Mouse (Mus musculus) MEL (cell line): ENCODE data around the gene Fbxw4. TPM values are rescaled to one million over a fixed set of nuclear protein-coding genes. Genes with fewer than 3 reads are reported as not detected.
A peak's percentile ranks its signal among the peaks of the same experiment; 100 is the strongest.

Experiments
- DNase-seq: peaks from one replicate; pipeline ENCODE4 v3.0.0; 2011; ENCODE audit warnings: low read depth, low spot score
- H3K27ac ChIP-seq: 2 replicates; pipeline ENCODE4 v1.5.1; 2012; ENCODE audit warnings: low read depth, mild to moderate bottlenecking, control low read depth, low read length, moderate library complexity; ENCODE audit not compliant: control insufficient read depth
- H3K27me3 ChIP-seq, 2 experiments: fragments of 150-350 bp in 1 of 2; sonication (generic) in 1 of 2; 2 replicates each; pipeline ENCODE4 v1.6.1; 2012; ENCODE audit warnings: low read length in 2 of 2, mild to moderate bottlenecking in 2 of 2, improper control_type of control experiment in 1 of 2, moderate library complexity in 1 of 2; ENCODE audit not compliant: insufficient read depth in 2 of 2, control insufficient read depth in 1 of 2
- H3K36me3 ChIP-seq, 2 experiments: 2 replicates each; pipeline ENCODE4 v1.6.1; 2012 to 2014; ENCODE audit warnings: low read length in 2 of 2, improper control_type of control experiment in 1 of 2, inconsistent platforms in 1 of 2, mild to moderate bottlenecking in 1 of 2; ENCODE audit not compliant: insufficient read depth in 2 of 2, control insufficient read depth in 1 of 2
- H3K4me1 ChIP-seq, 2 experiments: fragments of 150-350 bp in 1 of 2; sonication (generic) in 1 of 2; 2 replicates each; pipeline ENCODE4 v1.6.1; 2012; ENCODE audit warnings: low read length in 2 of 2, improper control_type of control experiment in 1 of 2, mild to moderate bottlenecking in 1 of 2; ENCODE audit not compliant: insufficient read depth in 2 of 2, control insufficient read depth in 1 of 2
- H3K4me3 ChIP-seq, 2 experiments: fragments of 150-350 bp in 1 of 2; sonication (generic) in 1 of 2; 2 replicates each; pipeline ENCODE4 v1.5.1; 2012; ENCODE audit warnings: low read depth in 2 of 2, low read length in 2 of 2, mild to moderate bottlenecking in 2 of 2, moderate library complexity in 2 of 2, control low read depth in 1 of 2, improper control_type of control experiment in 1 of 2; ENCODE audit not compliant: control insufficient read depth in 1 of 2, insufficient read depth in 1 of 2
- H3K79me2 ChIP-seq: 2 replicates; pipeline ENCODE4 v1.6.1; 2012; ENCODE audit warnings: mild to moderate bottlenecking, low read length, moderate library complexity; ENCODE audit not compliant: control insufficient read depth, poor library complexity, insufficient read depth
- H3K9ac ChIP-seq: 2 replicates; pipeline ENCODE4 v1.6.1; 2012; ENCODE audit warnings: low read depth, mild to moderate bottlenecking, control low read depth, low read length, moderate library complexity; ENCODE audit not compliant: control insufficient read depth, poor library complexity, severe bottlenecking
- H3K9me3 ChIP-seq: fragments of 150-350 bp; sonication (generic); replicated peaks from 2 replicates; pipeline ENCODE4 v1.6.1; 2012; ENCODE audit warnings: mild to moderate bottlenecking, low read length, improper control_type of control experiment, moderate library complexity; ENCODE audit not compliant: insufficient read depth
- BHLHE40 ChIP-seq: IDR thresholded peaks from 2 replicates; pipeline ENCODE4 v1.6.1; 2012; ENCODE audit warnings: low read depth, mild to moderate bottlenecking, inconsistent platforms, low read length, improper control_type of control experiment, borderline replicate concordance
- CHD2 ChIP-seq: IDR thresholded peaks from 2 replicates; pipeline ENCODE4 v1.6.1; 2011; ENCODE audit warnings: low read length, improper control_type of control experiment
- CTCF ChIP-seq, 3 experiments: IDR thresholded peaks in 2 of 3; conservative IDR thresholded peaks in 1 of 3; 2 replicates each; pipeline ENCODE4 v1.5.1; 2011 to 2012; ENCODE audit warnings: low read length in 3 of 3, low read depth in 2 of 3, mild to moderate bottlenecking in 2 of 3, improper control_type of control experiment in 1 of 3, inconsistent platforms in 1 of 3, mixed read lengths in 1 of 3, moderate library complexity in 1 of 3; ENCODE audit not compliant: control insufficient read depth in 1 of 3, insufficient read depth in 1 of 3, poor library complexity in 1 of 3, severe bottlenecking in 1 of 3
- E2F4 ChIP-seq: IDR thresholded peaks from 2 replicates; pipeline ENCODE4 v1.6.1; 2011; ENCODE audit warnings: low read depth, low read length, improper control_type of control experiment, borderline replicate concordance
- ELF1 ChIP-seq: IDR thresholded peaks from 2 replicates; pipeline ENCODE4 v1.6.1; 2014; ENCODE audit warnings: low read depth, mild to moderate bottlenecking, inconsistent platforms, low read length, improper control_type of control experiment, moderate library complexity
- EP300 ChIP-seq, 2 experiments: IDR thresholded peaks; 2 replicates each; pipeline ENCODE4 v1.6.1; 2011; ENCODE audit warnings: improper control_type of control experiment in 2 of 2, low read length in 2 of 2, low read depth in 1 of 2, mild to moderate bottlenecking in 1 of 2
- ETS1 ChIP-seq: IDR thresholded peaks from 2 replicates; pipeline ENCODE4 v1.6.1; 2012; ENCODE audit warnings: low read depth, mild to moderate bottlenecking, inconsistent platforms, low read length, improper control_type of control experiment, moderate library complexity
- GABPA ChIP-seq: IDR thresholded peaks from 2 replicates; pipeline ENCODE4 v1.6.1; 2012; ENCODE audit warnings: low read depth, mild to moderate bottlenecking, inconsistent platforms, low read length, improper control_type of control experiment, moderate library complexity
- GATA1 ChIP-seq: IDR thresholded peaks from 2 replicates; pipeline ENCODE4 v1.6.1; 2011; ENCODE audit warnings: low read depth, low read length, improper control_type of control experiment
- HCFC1 ChIP-seq: IDR thresholded peaks from 2 replicates; pipeline ENCODE4 v1.6.1; 2012; ENCODE audit warnings: low read depth, mild to moderate bottlenecking, inconsistent platforms, low read length, improper control_type of control experiment, moderate library complexity
- JUND ChIP-seq: IDR thresholded peaks from 2 replicates; pipeline ENCODE4 v1.6.1; 2011; ENCODE audit warnings: low read depth, mild to moderate bottlenecking, improper control_type of control experiment, low read length
- MAX ChIP-seq: IDR thresholded peaks from 2 replicates; pipeline ENCODE4 v1.6.1; 2011; ENCODE audit warnings: low read length, improper control_type of control experiment
- MEF2A ChIP-seq: IDR thresholded peaks from 2 replicates; pipeline ENCODE4 v1.6.1; 2014; ENCODE audit warnings: low read depth, mild to moderate bottlenecking, inconsistent platforms, low read length, improper control_type of control experiment; ENCODE audit not compliant: poor library complexity, insufficient replicate concordance, severe bottlenecking; ENCODE audit errors: extremely low read depth
- MXI1 ChIP-seq: IDR thresholded peaks from 2 replicates; pipeline ENCODE4 v1.6.1; 2011; ENCODE audit warnings: mild to moderate bottlenecking, low read depth, low read length, improper control_type of control experiment
- MYB ChIP-seq: IDR thresholded peaks from 2 replicates; pipeline ENCODE4 v1.6.1; 2011; ENCODE audit warnings: mild to moderate bottlenecking, low read depth, low read length, improper control_type of control experiment
- MYC ChIP-seq: IDR thresholded peaks from 2 replicates; pipeline ENCODE4 v1.6.1; 2011; ENCODE audit warnings: low read depth, mild to moderate bottlenecking, low read length, improper control_type of control experiment, moderate library complexity
- NRF1 ChIP-seq: IDR thresholded peaks from 2 replicates; pipeline ENCODE4 v1.6.1; 2014; ENCODE audit warnings: low read depth, mild to moderate bottlenecking, inconsistent platforms, low read length, improper control_type of control experiment, moderate library complexity; ENCODE audit not compliant: poor library complexity, insufficient read depth, severe bottlenecking
- POLR2A ChIP-seq, 2 experiments: IDR thresholded peaks; 2 replicates each; pipeline ENCODE4 v1.6.1; 2011 to 2012; ENCODE audit warnings: low read length in 2 of 2, mild to moderate bottlenecking in 2 of 2, control low read depth in 1 of 2, improper control_type of control experiment in 1 of 2, low read depth in 1 of 2, moderate library complexity in 1 of 2; ENCODE audit not compliant: control insufficient read depth in 1 of 2, insufficient read depth in 1 of 2, poor library complexity in 1 of 2
- POLR2AphosphoS2 ChIP-seq: IDR thresholded peaks from 2 replicates; pipeline ENCODE4 v1.6.1; 2011; ENCODE audit warnings: low read length, improper control_type of control experiment
- POLR2AphosphoS5 ChIP-seq: IDR thresholded peaks from 2 replicates; pipeline ENCODE4 v1.6.1; 2012; ENCODE audit warnings: low read depth, borderline replicate concordance, mild to moderate bottlenecking, inconsistent platforms, low read length, moderate library complexity, mixed read lengths
- RCOR1 ChIP-seq: IDR thresholded peaks from 2 replicates; pipeline ENCODE4 v1.6.1; 2012; ENCODE audit warnings: low read depth, mild to moderate bottlenecking, inconsistent platforms, low read length, improper control_type of control experiment
- SIN3A ChIP-seq: IDR thresholded peaks from 2 replicates; pipeline ENCODE4 v1.6.1; 2012; ENCODE audit warnings: low read length, improper control_type of control experiment, inconsistent platforms
- TAL1 ChIP-seq: IDR thresholded peaks from 2 replicates; pipeline ENCODE4 v1.6.1; 2012; ENCODE audit warnings: mild to moderate bottlenecking, inconsistent platforms, low read length, moderate library complexity, mixed read lengths
- TBP ChIP-seq: IDR thresholded peaks from 2 replicates; pipeline ENCODE4 v1.8.0; 2011; ENCODE audit warnings: low read depth, low read length, improper control_type of control experiment
- TCF12 ChIP-seq: IDR thresholded peaks from 2 replicates; pipeline ENCODE4 v1.6.1; 2014; ENCODE audit warnings: low read depth, mild to moderate bottlenecking, inconsistent platforms, low read length, improper control_type of control experiment, moderate library complexity
- UBTF ChIP-seq: IDR thresholded peaks from 2 replicates; pipeline ENCODE4 v1.6.1; 2012; ENCODE audit warnings: low read depth, mild to moderate bottlenecking, inconsistent platforms, low read length, improper control_type of control experiment, moderate library complexity, borderline replicate concordance; ENCODE audit not compliant: insufficient read depth
- USF2 ChIP-seq, 2 experiments: IDR thresholded peaks; 2 replicates each; pipeline ENCODE4 v1.6.1; 2011 to 2012; ENCODE audit warnings: improper control_type of control experiment in 2 of 2, low read length in 2 of 2, borderline replicate concordance in 1 of 2, inconsistent platforms in 1 of 2, low read depth in 1 of 2, mild to moderate bottlenecking in 1 of 2; ENCODE audit not compliant: insufficient read depth in 1 of 2
- ZC3H11A ChIP-seq: IDR thresholded peaks from 2 replicates; pipeline ENCODE4 v1.6.1; 2012; ENCODE audit warnings: low read depth, mild to moderate bottlenecking, inconsistent platforms, low read length, improper control_type of control experiment
- ZNF384 ChIP-seq: IDR thresholded peaks from 2 replicates; pipeline ENCODE4 v1.6.1; 2012; ENCODE audit warnings: low read depth, mild to moderate bottlenecking, inconsistent platforms, low read length, improper control_type of control experiment
- polyA plus RNA-seq, 2 experiments: library from polyadenylated mRNA; stranded (reverse) in 1 of 2; unstranded in 1 of 2; fragments of >175 nt in 1 of 2; fragments of >200 nt in 1 of 2; gene quantifications; 2 replicates each; pipeline versions ENCODE4 v1.2.1 to v1.2.4; 2012; ENCODE audit warnings: low replicate concordance in 2 of 2, low read depth in 1 of 2; ENCODE audit not compliant: insufficient read length in 2 of 2, insufficient read depth in 1 of 2, missing spikeins in 1 of 2
- total RNA-seq: library from RNA; depleted of rRNA; stranded (reverse); fragments of 300-350 nt; gene quantifications from 2 replicates; pipeline ENCODE4 v1.2.3, GENCODE M21; 2012

Fbxw4 gene
- total and polyA plus RNA-seq, 3 experiments: 12.4 to 45.3 TPM; not detected in 1

DNA sequence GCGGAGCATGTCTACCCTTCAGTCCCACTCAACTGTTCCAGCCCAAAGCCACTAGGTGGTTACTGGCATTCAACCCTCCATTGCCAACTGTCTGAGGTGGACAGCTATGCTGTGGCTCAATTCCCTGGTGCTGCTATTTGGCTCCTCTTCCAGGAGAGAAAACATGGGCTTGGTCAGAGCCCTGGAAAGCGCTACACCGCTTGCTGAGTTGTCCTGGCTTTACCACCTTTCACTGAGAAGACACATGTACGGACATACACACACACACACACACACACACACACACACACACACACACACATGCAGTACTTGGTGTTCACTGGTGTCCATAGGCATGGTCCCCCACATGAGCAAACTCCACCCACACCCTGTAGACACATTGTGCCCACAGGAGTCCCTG is 53.4 kb downstream of the Fbxw4 start:
- Histone ChIP-seq H3K27ac (no peak overlapping the region), H3K9ac (no peak overlapping the region), H3K4me3 (no peak overlapping the region), H3K79me2 (no peaks in the 10 kb centered on the region), H3K27me3 (no peaks in the 10 kb centered on the region), H3K4me1 (peaks cover 15 to 19% of the 10 kb centered on the region in 2 experiments), H3K36me3 (peaks cover 0 to 18% of the 10 kb centered on the region in 2 experiments; a peak in 2 of 4 replicates), H3K9me3 (no peaks in the 10 kb centered on the region)
- TF ChIP-seq POLR2AphosphoS2: no peak
- TF ChIP-seq NRF1: no peak
- TF ChIP-seq HCFC1: no peak
- no peak for TF ChIP-seq SIN3A
- no peak for TF ChIP-seq TBP
- TF ChIP-seq USF2 (IDR thresholded peaks at IDR 0.05; ENCODE audit: borderline replicate concordance in 1 of 2, insufficient read depth in 1 of 2, low read depth in 1 of 2, low read length in 2 of 2): no peak
- no peak for TF ChIP-seq RCOR1
- TF ChIP-seq BHLHE40: no peak
- TF ChIP-seq MYB: no peak
- no peak for DNase-seq

DNA sequence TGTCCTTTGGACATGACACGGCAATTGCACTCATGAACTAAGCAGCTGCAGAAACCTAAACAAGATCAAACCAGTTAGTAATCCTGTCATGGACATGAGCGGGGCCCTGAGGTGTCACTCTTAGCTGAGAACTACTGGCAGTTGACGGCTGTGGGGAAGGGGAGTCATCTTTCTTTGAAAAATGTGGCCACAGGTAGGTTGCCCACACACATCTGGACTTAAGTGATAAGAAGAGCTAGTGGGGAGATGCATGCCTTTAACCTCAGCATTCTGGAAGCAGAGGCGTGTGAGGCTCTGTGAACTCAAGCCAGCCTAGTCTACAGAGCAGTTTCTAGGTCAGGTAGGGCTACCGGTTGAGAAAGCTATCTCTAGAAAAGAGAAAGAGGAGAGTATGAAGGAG is 57.5 kb downstream of the Fbxw4 start:
- Histone ChIP-seq H3K4me1 (peaks cover 19 to 28% of the 10 kb centered on the region in 2 experiments), H3K9ac (peak overlapping the region; percentile 26), H3K79me2 (no peaks in the 10 kb centered on the region), H3K27ac (peak overlapping the region; percentile 90), H3K4me3 (no peak overlapping the region), H3K36me3 (peaks cover 0 to 23% of the 10 kb centered on the region in 2 experiments; a peak in 2 of 4 replicates), H3K27me3 (no peaks in the 10 kb centered on the region), H3K9me3 (no peaks in the 10 kb centered on the region)
- peak; percentile 96 for DNase-seq
- TF ChIP-seq POLR2A (IDR thresholded peaks at IDR 0.05; ENCODE audit: control insufficient read depth in 1 of 2, insufficient read depth in 1 of 2, low read depth in 1 of 2, low read length in 2 of 2, poor library complexity in 1 of 2): no peak
- TF ChIP-seq SIN3A: peak; percentile 82
- TF ChIP-seq CTCF (IDR thresholded peaks at IDR 0.05 in 2 of 3, conservative IDR thresholded peaks at IDR 0.05 in 1 of 3; ENCODE audit: control insufficient read depth in 1 of 3, insufficient read depth in 1 of 3, low read depth in 2 of 3, low read length in 3 of 3, poor library complexity in 1 of 3, severe bottlenecking in 1 of 3): no peak
- peak; percentile 88 for TF ChIP-seq GATA1
- TF ChIP-seq POLR2AphosphoS5: no peak
- TF ChIP-seq RCOR1: peak; percentile 78
- TF ChIP-seq CHD2: no peak
- no peak for TF ChIP-seq UBTF
- peak; percentile 95 to 96 for TF ChIP-seq EP300 (IDR thresholded peaks at IDR 0.05; ENCODE audit: low read depth in 1 of 2, low read length in 2 of 2)
- no peak for TF ChIP-seq MEF2A
- TF ChIP-seq ETS1: peak; percentile 72
- peak; percentile 95 for TF ChIP-seq TCF12
- 0 out of 2 replicates have a peak, but pooled peaks have one; percentile 2 for TF ChIP-seq ZC3H11A
- peak; percentile 73 for TF ChIP-seq MAX
- peak; percentile 79 for TF ChIP-seq MXI1
- TF ChIP-seq MYB: peak; percentile 87
- no peak for TF ChIP-seq TBP
- no peak for TF ChIP-seq E2F4
- TF ChIP-seq BHLHE40: 0 out of 2 replicates have a peak, but pooled peaks have one; percentile 4
- TF ChIP-seq ELF1: no peak
- TF ChIP-seq GABPA: no peak
- TF ChIP-seq MYC: peak; percentile 76
- peak; percentile 99 for TF ChIP-seq TAL1
- TF ChIP-seq JUND: no peak
- 0 out of 2 replicates have a peak, but pooled peaks have one; percentile 7 for TF ChIP-seq ZNF384
